Mouse (Mus musculus) mature B cell (primary cell): ENCODE results near the gene Cdipt.

Experiments
- in situ Hi-C: fragments of 300-500 bp; cut with MboI; formaldehyde crosslinking; loops from 2 replicates; pipeline ENCODE4 v1.14.3; 2019

Gene Cdipt

DNA sequence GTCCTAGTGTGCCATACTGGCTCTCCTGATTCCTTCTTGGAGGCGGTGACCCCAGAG is at the start of gene Cdipt:
Cdipt (plus strand) TSS at position 22 of the 57 bp plus-strand sequence.
- in situ Hi-C loops = no loop called here

DNA sequence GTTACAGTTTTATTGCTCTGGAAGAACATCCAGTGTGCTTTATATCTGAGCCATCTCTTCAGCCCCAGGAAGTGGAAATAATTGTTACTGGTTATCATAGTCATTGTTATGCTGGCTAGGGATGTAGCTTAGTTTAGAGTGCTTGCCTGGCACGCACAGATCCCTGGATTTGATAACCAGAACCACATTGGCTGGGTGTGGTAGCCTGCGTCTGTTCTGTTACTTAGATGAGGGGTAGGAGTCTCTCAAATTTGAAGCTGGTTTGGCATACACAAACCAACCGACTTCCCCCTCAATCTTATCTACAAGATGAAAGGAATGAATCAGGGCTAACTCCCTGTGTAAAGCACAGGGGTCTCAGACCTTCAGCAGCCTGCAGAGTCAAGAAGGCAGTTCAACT is 49.4 kb upstream of the Cdipt start:
- in situ Hi-C loops = no loop called here

DNA sequence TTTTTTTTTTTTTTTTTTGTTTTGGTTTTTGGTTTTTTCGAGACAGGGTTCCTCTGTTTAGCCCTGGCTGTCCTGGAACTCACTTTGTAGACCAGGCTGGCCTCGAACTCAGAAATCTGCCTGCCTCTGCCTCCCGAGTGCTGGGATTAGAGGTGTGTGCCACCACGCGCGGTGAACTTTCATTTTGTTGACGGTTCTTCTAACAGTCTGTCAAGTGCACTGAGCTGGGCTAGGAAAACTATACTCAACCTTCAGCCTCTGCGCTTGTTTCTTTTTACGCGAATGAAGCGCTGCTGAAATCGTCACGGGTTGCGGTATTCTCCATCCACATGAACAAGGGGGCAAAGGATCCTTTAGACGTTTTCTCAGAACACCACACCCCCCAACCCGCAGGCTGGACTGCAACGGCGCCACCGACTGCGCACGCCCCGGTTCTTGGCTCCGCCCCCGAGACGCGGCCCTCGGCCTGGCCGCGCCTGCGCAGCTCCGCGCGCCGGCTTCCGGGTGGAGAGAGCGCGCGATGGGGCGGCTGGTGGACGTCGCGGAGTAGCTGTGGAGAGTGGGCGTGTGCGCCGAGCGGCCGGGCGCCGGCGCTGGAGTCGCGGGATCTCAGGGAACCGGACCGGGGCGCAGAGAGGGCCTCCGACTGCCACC is 47.2 kb upstream of the Cdipt start, which contains the start of gene Kctd13:
Kctd13 (plus strand) TSS at position 496 of the 654 bp plus-strand sequence.
- in situ Hi-C loops = no loop called here

DNA sequence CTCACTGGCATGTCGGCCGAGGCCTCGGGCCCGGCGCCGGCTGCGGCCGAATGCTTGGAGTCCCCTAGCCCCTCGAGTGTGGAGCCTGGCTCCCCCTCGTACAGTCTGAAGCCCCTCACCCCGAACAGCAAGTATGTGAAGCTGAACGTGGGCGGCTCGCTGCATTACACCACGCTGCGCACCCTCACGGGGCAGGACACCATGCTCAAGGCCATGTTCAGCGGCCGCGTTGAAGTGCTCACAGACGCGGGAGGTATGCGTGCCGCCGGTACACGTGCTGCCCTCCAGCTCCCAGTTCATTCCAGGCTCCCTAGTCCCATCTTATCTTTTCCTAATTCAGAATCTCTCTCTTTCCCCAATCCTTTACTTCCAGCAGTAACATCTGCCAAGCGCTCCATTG is 46.7 kb upstream of the Cdipt start:
- in situ Hi-C loops = no loop called here

DNA sequence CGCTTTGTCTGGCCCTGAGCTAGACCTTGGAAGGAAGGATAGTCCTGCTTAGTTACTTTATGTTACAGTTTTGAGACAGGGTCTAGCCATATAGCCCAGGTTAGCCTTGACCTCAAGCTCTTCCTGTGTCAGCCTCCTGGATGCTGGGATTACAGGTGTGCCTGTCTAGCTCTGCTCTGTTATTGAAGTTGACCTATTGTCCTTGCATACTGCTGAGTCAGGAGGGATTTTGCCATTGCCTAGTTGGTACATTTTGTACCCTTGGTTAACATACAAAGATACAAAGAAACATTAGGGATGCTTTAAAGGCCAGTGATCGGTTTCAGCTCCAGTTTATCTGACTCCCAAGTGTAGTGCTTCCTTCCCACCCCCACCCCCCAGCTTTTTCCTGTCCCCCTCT is 43.1 kb upstream of the Cdipt start:
- in situ Hi-C loops = no loop called here

DNA sequence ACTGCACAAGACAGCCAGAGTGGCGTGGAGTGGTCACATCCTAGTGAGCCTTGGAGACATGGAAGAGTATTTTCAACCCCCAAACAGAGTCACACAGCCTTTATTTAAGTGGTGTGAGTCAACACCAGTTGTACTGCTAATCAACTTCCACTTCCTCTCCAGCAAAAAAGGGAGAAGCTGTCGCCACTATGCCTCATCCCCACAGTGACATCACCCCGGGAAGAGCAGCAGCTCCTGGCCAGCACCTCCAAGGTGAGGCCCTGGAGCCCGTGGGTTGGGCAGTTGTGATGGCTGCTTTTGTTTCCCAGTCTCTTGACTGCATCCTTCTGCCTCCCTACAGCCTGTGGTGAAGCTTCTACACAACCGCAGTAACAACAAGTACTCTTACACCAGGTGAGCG is 34.5 kb upstream of the Cdipt start:
- in situ Hi-C loops = no loop called here

DNA sequence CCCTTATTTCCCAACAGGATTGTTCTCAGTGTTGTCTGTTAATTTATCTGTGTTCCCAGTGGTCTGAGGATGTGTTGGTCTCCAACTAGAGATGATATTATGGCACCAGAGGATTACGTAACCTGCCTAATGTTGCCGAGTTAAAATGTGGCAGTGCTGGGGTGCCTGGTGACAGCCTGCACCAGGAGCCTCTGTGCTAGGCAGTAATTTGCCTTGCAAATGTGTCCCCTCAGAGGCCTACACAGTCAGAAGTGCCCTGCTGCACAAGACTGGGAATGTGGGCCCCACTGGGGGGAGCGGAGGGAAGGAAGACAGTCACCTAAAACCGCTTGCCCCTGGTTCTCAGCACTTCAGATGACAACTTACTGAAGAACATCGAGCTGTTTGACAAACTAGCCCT is 33.9 kb upstream of the Cdipt start:
- in situ Hi-C loops = no loop called here

DNA sequence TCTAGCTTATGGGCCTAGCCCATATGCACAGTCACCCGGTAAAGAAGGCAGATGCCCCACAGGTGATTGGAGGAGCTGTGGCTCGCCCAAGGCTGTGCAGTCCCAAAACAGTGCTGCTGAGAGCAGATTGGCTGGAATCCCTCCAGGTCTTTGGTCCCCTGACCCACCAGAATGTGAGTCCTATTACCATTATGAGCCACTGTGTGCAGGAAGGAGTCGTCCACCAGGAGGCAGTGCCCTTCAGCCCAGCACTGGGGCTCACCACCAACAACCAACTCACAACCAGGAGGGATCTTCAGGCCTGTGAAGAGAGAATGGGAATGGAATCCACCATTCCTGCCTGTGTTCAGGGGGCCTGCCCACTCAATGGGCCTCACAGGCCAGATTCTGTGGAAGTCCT is 29.2 kb upstream of the Cdipt start:
- in situ Hi-C loops = no loop called here

DNA sequence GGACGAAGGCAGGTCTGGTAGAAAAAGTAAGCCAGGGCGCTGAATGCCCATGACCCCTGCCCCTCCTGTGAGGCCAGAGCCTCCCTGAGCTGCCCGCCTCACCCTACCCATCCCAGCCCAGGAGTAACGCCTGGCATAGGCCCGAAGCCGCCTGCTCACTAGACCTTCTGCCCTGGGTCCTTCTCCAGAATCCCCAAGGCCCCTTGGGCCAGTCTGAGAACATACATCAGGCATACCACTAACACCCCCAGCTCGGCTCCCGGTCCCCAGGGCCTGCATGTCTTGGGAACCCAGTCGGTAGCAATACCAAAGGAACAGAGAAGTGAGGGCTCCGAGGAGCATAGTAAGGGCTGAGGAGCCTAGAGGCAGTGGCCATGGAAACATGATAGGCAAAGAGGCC is 27.1 kb upstream of the Cdipt start:
- in situ Hi-C loops = no loop called here

DNA sequence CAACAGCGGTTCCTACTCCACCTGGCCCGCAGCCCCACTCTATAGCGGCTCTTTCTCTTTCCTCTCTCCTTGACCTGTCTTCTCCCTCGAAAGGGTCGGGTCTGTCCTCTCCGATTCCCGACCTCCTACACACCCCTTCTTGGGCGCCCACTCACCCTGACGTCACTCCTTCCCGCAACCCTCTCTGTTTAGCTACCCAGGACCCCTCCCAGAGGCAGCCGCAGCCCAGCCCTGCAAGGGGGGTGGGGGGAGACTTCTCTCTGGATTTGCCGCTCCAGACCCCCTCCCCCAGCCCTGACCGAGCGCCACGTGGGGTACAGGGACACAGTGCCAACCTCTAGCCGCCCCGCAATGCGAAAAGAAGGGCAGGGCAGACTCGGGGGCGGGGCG is 26.3 kb upstream of the Cdipt start, which contains the start of gene Asphd1:
Asphd1 (minus strand) TSS at position 180 of the 390 bp plus-strand sequence.
- in situ Hi-C loops = no loop called here

DNA sequence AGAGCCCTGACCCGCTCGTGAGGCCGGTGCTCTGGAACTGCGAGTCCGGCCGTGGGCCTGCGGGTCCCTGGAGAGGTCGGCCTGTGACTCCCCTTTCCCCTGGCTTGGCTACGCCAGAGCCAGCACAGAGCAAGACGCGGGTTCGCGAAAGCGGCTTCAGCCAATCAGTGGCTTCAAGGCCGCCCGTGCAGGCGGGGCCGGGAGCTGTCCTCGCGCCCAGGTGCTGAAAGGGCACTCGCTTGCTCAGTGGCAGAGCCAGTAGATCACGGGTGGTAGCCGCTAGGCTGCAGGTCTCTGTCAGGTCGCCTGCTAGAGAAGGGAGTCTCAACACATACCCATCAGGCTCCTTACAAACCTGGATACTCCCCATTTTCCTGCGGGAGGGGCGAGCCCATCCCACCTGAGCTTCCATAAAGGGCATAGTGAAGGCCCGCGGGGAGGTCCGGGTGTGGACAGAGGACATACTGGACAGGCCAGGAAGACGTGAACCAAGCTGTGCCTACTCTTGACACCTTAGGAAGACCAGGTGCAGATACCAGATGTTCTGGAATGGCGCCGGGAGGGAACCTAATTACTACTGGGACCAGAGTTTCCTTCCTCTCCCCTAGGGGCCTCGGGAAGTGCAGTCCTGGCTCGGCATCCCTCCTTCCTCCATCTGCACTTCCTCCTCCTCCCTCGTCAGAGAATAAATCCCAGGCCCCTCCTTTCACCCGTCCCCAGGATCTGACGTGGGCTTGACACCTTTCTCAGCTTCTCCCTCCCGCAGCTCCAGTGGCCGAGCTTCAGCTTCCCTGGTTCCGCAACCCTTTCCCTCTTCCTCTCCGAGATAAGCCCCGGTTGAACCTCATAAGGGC is 25.7 kb upstream of the Cdipt start, which contains the start of gene Sez6l2:
Sez6l2 (plus strand) TSS at position 771 of the 854 bp plus-strand sequence.
- in situ Hi-C loops = no loop called here

DNA sequence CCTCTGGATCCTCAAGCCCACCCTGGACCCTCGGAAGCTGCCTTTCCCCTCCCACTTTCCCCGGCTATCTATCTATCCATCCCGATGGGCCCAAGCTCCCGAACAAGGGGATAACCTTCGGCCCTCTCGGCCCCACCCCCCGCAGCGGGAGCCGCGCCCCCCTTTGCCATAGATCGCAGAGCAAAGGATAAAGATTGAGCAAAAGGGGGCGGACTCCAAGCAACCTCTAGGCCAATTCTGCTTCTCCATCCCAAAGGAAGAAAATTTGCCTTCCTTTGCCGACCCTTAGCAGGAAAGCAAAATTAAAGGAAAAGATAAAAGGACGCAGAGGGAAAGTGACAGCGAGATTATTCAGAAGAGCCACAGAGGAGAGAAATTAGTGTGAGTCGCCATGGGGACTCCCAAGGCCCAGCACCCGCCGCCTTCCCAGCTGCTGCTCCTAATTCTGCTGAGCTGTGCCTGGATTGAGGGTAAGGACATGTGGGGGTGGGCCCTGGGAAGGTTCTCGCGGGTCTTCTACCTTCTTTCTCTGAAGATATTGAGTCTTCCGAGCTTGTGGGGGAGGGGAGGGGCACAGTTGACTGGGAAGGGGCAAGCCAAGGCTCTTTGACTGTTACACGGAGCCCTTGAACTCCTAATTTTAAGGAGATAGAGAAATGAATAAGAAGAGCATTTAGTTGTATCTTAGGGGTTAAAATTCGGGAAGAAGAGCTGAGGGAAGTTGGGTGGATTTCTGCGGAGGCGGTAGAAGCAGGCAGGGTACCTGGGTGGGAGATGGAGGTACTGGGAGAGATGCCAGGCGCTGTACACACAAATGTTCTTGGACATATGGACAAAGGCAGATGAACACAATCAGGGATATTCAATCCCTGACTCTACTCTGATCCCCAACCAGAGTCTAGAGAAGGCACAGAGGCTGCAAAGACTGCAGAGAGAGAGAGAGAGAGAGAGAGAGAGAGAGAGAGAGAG is 24.8 kb upstream of the Cdipt start:
- in situ Hi-C loops = no loop called here

DNA sequence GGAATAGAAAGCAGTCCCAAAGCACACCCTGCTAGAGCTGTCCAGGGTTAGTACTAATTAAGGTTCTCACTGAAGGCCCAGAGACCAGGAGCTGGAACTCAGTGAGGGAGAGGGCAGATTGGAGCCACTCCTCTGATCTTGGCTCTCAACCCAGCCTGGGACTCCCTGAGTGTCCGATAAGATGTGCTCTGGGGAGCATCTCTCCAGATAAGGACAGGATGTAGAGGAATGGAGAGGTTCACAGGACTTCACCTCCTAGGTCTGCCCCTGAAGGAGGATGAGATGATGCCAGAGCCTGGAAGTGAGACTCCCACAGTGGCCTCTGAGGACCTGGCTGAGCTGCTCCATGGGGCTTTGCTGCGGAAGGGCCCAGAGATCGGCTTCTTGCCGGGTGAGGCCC is 24.0 kb upstream of the Cdipt start:
- in situ Hi-C loops = no loop called here

DNA sequence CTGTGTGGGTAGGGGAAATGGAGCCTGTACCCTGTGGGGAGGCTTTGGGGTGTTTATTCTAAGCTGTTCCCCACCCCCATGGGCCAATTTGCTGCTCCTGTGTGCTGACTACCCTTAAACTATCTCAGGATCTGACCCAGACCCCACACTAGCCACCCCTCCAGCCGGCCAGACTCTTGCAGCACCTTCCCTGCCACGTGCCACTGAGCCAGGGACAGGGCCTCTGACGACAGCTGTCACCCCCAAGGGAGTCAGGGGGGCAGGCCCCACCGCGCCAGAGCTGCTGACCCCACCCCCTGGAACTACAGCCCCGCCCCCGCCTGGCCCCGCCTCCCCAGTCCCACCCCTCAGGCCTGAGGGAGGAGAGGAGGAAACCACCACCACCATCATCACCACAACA is 23.1 kb upstream of the Cdipt start:
- in situ Hi-C loops = no loop called here

DNA sequence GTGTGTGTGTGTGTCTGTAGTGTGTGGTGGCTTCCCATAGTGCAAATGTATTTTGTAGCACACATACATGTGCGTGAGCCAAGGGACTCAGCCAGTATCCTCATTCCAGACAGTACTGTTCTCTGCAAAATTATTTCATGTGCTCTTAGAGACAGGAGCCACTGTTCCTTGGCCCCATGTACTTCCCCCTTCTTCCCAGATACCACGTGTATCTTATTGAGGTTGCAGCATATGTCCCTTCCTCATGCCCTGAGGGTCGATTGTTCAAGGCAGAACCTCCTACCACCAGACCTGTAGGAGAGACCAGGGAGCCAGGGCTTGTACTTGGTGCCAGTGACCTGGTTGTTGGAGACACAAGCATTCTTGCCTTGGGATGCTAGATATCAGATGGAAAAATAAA is 20.6 kb upstream of the Cdipt start:
- in situ Hi-C loops = no loop called here

DNA sequence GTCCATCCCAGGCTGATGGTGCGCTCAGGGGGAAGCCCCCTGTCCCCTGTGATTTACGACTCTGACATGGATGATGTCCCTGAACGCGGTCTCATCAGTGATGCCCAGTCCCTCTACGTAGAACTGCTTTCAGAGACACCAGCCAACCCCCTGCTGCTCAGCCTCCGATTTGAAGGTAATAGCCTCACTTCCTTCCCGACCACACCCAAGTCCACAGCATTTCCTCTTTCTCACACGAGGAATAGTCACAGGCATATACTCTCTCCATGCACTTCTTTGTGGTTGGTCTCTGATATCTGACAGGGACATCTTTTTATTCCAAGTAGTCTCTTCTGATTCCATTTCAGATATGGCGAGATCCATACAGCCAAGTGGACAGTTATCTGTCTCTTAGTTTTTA is 15.9 kb upstream of the Cdipt start:
- in situ Hi-C loops = no loop called here

DNA sequence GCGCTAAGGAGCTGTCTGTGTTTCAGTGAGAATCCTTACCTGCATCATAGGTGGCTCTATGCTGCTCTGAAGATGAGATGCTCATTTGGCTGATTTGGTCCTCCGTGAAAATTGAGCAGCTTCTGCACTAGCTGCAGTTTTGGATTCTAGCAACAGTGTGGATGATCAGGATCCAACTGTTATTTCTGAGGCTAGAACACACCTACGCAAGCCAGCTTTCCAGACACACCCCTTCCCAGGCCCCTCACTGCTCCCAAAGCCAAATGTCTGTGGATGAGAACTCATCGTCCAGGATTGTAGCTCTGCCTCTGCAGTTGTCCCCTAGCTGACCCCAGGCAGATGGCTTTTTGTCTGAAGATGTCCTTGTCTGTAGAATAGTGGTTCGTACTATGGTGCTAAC is 14.6 kb upstream of the Cdipt start:
- in situ Hi-C loops = no loop called here

DNA sequence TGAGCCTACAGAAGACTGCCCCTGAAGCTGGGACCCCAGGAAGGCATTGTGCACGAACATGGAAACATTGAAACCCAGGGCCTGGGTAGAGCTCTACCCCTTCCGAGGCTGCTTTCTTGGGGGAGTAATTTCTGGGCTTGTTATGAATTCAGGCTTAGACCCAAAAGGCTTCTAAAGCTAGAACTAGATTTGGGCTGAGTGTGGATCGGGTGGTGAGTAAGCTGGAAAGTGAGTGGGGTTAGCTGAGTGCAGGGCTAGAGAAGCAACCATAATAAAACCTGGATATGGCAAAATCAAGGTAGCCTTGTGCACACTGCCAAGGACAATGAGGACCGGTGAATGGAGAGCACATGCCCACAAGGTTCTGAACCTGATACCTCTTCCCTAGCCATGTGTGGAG is 13.7 kb upstream of the Cdipt start:
- in situ Hi-C loops = no loop called here

DNA sequence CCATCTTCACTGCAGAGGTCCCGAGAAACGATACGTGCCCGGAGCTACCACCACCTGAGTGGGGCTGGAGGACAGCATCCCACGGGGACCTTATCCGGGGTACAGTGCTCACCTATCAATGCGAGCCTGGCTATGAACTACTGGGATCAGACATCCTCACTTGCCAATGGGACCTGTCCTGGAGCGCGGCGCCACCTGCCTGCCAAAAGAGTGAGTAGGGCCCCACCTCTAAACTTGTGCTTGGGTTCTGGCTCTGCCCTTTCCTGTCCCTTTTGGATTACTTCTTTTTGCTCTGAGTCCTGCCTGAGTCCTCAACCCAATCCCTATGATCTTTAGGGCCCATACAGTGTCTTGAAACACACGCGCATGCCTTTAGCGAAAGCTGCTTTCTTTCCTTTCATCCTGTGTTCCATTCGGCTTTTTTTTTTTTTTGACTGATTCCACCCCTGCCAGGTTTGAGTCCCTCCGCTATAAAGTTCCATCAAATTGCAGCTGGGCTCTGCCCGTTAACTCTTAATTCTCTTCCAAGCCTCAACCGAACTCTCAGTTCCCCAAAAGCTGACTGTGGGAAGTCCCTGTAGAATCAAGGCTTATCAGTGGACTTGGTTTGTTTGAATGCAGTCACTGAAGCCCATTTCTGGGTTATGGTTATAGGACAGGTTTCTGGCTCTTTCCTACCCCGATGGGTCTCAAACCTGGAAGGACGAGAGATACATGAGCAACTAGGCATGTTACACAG is 12.0 kb upstream of the Cdipt start:
- in situ Hi-C loops = no loop called here

DNA sequence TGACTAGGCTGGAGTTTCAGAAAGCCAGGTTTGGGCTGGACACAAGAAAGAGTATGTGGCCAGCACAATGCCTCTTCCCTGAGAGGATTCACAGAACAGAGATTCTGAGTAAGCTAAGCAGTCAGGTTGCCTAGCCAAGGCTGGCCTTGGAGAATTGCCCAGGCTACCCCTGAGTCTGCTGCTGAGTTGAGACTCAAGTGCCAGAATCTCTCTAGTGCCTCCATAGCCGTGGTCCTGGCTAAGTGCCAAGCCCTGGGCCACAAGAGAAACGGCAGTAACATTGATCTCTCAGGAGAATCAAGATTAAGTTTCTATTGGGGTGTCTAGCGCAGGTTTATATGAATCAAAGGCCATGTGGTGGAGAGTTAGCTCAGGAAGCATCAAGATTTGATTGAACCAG is 10.1 kb upstream of the Cdipt start:
- in situ Hi-C loops = no loop called here

DNA sequence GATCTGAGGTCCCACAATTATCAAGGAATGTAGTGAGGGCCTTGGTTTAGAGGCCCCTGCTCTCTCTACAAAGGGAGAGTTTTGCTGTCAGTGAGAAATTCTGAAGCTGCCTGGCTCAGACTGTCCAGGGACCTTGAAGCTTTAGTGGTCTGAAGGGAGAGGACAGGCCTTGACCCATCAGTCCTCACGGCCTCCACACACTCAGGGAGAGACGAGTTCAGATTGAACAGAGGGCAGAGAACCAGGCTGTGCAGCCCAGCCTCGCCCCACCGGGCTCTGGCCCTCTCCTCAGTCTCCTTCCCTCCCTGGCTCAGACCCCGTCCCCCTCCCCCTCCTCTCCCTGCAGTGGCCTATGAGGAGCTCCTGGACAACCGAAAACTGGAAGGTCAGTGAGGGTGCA is 8.4 kb upstream of the Cdipt start:
- in situ Hi-C loops = no loop called here

DNA sequence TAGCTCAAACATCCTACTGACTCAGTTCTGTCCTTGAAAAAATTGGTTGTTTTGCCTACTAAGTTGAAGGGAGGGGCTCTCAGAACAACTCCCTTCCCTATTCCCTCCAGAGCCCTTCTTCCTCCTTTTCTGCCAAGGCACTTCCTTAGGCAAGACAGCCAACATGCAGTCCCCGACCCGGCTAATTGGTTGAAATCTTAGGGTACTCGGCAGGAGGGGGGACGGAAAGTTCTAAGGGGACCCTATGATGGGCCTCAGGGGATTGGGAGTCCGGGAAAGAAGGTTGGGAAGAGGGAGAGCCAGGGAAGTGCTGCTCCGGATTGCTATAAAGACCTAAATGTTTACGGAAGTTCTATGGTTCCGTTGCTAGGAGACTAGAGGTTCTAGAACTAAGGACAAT is 221 bp upstream of the Cdipt start:
- in situ Hi-C loops = no loop called here
